Mouse (Mus musculus) adrenal gland, adult 18-20 months (tissue): ENCODE results near the gene Rras. TPM values are rescaled to one million over a fixed set of nuclear protein-coding genes. Genes with fewer than 3 reads are reported as not detected.

Experiments used
- microRNA-seq, 2 experiments: library from miRNA; unstranded; fragments of <30 nt; microRNA quantifications; one replicate each; pipeline ENCODE4 v1.2.0; 2021; ENCODE audit warnings: borderline number of aligned reads in 2 of 2
- total RNA-seq, 2 experiments: library from RNA; stranded (reverse); gene quantifications; 1 replicate in 1 of 2; 2 replicates in 1 of 2; pipeline ENCODE4 v1.2.3; 2021

Rras gene
- total RNA-seq, 2 experiments from 2014 or later = 86.9 to 106 TPM

Small RNA genes within 50 kb of the gene (microRNA-seq; reads per million reads assigned to microRNA genes)
- 0.61 to 1.4 reads per million in 2 experiments for gene Mir7054

Other genes with a start within 250 kb of the Rras start
- gene Nup62, start 201.9 kb upstream of the Rras start, total RNA-seq = 10 to 100 TPM; 48.5 to 52.7 TPM
- 1 to 10 TPM; 1.6 to 2.6 TPM for gene Il4i1, start 201.6 kb upstream of the Rras start, total RNA-seq
- 100 to 1,000 TPM; 136 to 217 TPM for gene Atf5, start 201.3 kb upstream of the Rras start, total RNA-seq
- gene Akt1s1, start 169.0 kb upstream of the Rras start, total RNA-seq = 100 to 1,000 TPM in 1 of 2 experiments, 10 to 100 TPM in 1; 86.3 to 128 TPM
- gene Tbc1d17, start 168.9 kb upstream of the Rras start, total RNA-seq = 10 to 100 TPM; 48.1 to 60.2 TPM
- gene Pnkp, start 160.8 kb upstream of the Rras start, total RNA-seq = 10 to 100 TPM; 33.8 to 40.8 TPM
- 100 to 1,000 TPM; 232 to 253 TPM for gene Ptov1, start 148.2 kb upstream of the Rras start, total RNA-seq
- gene Med25, start 125.2 kb upstream of the Rras start, total RNA-seq = 10 to 100 TPM; 75.2 to 90.9 TPM
- gene Fuz, start 121.9 kb upstream of the Rras start, total RNA-seq = 10 to 100 TPM; 24.1 to 28.3 TPM
- 10 to 100 TPM; 81.7 to 97.4 TPM for gene Ap2a1, start 88.5 kb upstream of the Rras start, total RNA-seq
- gene Tsks, start 74.8 kb upstream of the Rras start, total RNA-seq = not detected
- 10 to 100 TPM in 1 of 2 experiments, 1 to 10 TPM in 1; 9.3 to 12.8 TPM for gene Cpt1c, start 43.1 kb upstream of the Rras start, total RNA-seq
- 100 to 1,000 TPM; 203 to 216 TPM for gene Prmt1, start 31.4 kb upstream of the Rras start, total RNA-seq
- 100 to 1,000 TPM; 128 to 131 TPM for gene Irf3, start 20.3 kb upstream of the Rras start, total RNA-seq
- 10 to 100 TPM; 13.9 to 14.2 TPM for gene Bcl2l12, start 19.2 kb upstream of the Rras start, total RNA-seq
- gene Scaf1, start 1.6 kb upstream of the Rras start, total RNA-seq = 10 to 100 TPM; 75.1 to 85.9 TPM
- gene Prr12, start 34.9 kb downstream of the Rras start, total RNA-seq = 10 to 100 TPM; 30.8 to 45.3 TPM
- gene Nosip, start 44.5 kb downstream of the Rras start, total RNA-seq = 10 to 100 TPM; 44.3 to 46.8 TPM
- gene Prrg2, start 44.7 kb downstream of the Rras start, total RNA-seq = 10 to 100 TPM; 14.9 to 28.3 TPM
- gene Rcn3, start 74.3 kb downstream of the Rras start, total RNA-seq = 10 to 100 TPM; 32.0 to 36.4 TPM
- gene Fcgrt, start 85.9 kb downstream of the Rras start, total RNA-seq = 100 to 1,000 TPM; 111 to 137 TPM
- gene Rps11, start 106.5 kb downstream of the Rras start, total RNA-seq = 1,000 to 10,000 TPM; 1,173 to 1,310 TPM
- gene Rpl13a, start 110.8 kb downstream of the Rras start, total RNA-seq = 1,000 to 10,000 TPM; 1,445 to 1,619 TPM
- not detected for gene Gm45713, start 118.3 kb downstream of the Rras start, total RNA-seq
- 10 to 100 TPM; 20.6 to 26.8 TPM for gene Flt3l, start 118.5 kb downstream of the Rras start, total RNA-seq
- gene Pih1d1, start 136.3 kb downstream of the Rras start, total RNA-seq = 10 to 100 TPM; 57.3 to 58.6 TPM
- 10 to 100 TPM; 58.4 to 68.5 TPM for gene Aldh16a1, start 136.6 kb downstream of the Rras start, total RNA-seq
- under 1 TPM; 0.19 to 0.23 TPM for gene Slc17a7, start 146.0 kb downstream of the Rras start, total RNA-seq
- not detected for gene Gfy, start 161.6 kb downstream of the Rras start, total RNA-seq
- gene Pth2, start 163.0 kb downstream of the Rras start, total RNA-seq = not detected
- under 1 TPM in 1 of 2 experiments, not detected in 1; 0.29 TPM for gene Ccdc155, start 186.9 kb downstream of the Rras start, total RNA-seq
- gene Dkkl1, start 194.2 kb downstream of the Rras start, total RNA-seq = not detected
- 10 to 100 TPM in 1 of 2 experiments, 1 to 10 TPM in 1; 8.5 to 11.7 TPM for gene Tead2, start 197.8 kb downstream of the Rras start, total RNA-seq
- gene Cd37, start 221.2 kb downstream of the Rras start, total RNA-seq = 1 to 10 TPM; 4.0 to 7.4 TPM
- gene Slc6a16, start 223.1 kb downstream of the Rras start, total RNA-seq = not detected